Mouse (Mus musculus) ES-Bruce4 (cell line): ENCODE data around the gene Sox30.

ENCODE experiments used
- CTCF ChIP-seq: IDR thresholded peaks from one replicate; pipeline ENCODE4 v1.8.1; 2011; ENCODE audit warnings: low read depth, low read length
- EP300 ChIP-seq: IDR thresholded peaks from 2 replicates; pipeline ENCODE4 v1.6.1; 2011; ENCODE audit warnings: low read depth, low read length; ENCODE audit not compliant: insufficient read depth
- POLR2A ChIP-seq: IDR thresholded peaks from one replicate; pipeline ENCODE4 v1.8.1; 2011; ENCODE audit warnings: low read length; ENCODE audit not compliant: insufficient read depth

DNA sequence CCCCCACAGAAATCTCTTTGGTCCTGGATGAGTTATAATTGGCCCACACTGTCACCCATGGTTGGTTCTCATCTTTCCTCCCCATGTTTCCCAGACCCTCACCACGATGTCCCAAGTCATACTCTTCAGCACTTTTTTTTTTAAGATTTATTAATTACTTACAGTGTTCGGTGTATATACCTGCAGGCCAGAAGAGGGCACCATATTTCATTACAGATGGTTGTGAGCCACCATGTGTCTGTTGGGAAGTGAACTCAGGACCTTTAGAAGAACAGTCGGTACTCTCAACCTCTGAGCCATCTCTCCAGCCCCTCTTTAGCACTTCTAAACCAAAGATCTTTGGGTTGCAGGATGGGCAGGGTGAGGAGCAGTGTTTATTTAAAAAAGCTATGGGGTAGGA lies 51.4 kb downstream of the Sox30 start:
- TF ChIP-seq CTCF (no peak), EP300 (no peak), POLR2A (no peak)
